Mouse (Mus musculus) layer of hippocampus, adult 9-11 months (tissue): ENCODE measurements around the gene Olfr718-ps1.

Source experiments
- DNase-seq: peaks from one replicate; pipeline ENCODE4 v3.0.0; 2022

Olfr718-ps1 gene

DNA sequence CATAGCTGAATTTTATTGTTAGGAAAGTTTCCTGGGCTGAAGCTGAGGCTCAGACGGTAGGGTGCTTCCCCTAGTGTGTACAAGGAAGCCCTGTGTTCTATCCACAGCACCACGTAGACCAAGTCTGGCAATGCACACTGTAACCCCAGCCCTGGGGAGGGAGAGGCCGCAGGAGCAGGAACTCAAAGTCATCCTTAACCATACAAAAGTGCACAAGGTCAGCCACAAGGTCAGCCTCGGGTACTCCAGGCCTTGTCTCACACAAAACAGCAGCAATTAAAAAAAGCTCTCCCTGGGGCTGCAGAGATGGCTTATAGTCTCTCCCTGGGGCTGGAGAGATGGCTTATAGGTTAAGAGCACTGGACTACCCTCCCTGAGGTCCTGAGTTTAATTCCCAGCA is 20.5 kb downstream of the Olfr718-ps1 start:
- no peak for DNase-seq

DNA sequence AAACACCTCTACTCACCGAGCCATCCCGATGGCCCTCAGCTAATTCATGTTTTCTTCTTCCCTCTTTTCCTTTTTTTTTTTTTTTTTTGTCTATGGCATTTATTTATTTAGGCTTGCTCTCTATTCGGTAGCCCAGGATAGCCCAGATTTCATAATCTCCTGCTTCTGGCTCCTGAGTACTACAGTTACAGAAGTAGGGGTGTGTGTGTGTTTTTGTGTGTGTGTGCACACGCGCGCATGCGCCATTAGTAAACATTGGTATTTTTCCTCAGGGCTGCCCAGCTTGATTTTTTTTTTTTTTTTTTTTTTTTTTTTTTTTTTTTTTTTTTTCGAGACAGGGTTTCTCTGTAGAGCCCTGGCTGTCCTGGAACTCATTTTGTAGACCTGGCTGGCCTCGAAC is 21.3 kb downstream of the Olfr718-ps1 start:
- no peak for DNase-seq

DNA sequence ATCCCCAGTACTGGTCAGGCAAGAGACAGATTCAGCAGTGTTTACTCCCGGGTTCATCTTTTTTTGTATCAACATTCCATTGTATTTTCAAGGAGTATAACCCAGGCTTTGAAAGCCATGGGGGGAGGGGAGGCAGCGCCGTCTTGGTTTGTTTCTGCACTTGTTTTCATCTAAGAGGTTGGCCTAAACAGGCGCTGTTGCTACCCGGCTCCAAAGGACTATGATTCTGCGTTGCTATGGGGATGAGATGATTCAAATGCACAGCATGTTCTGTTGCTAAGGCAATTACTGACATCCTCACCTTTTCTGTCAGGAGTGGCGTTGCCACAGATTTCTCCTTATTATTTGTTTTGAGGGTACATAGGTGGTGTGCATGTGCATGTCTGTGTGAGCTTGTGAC is 21.8 kb downstream of the Olfr718-ps1 start:
- peak; percentile 44 for DNase-seq

- DNase-seq, result no peak
These were observed 22.5 kb downstream of the Olfr718-ps1 start for GRCm38 (mm10) chr5:143124805-143125378.

DNA sequence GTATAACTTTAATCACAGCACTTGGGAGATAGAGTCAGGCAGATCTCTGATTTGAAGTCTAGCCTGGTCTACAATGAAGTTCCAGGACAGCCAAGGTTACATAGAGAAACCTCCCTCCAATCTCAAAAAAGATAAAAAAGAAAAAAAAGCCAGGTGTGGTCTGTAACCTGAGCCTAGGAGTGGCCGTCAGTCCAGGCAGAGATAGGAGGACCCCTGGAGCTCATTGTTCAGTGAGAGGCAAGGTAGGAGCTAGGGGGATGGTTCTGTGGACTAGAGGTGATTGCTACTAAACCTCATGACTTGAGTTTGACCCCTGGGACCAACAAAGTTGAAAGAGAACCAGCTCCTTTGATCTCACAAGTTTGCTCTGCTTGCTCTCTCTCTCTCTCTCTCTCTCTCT is 24.7 kb downstream of the Olfr718-ps1 start:
- no peak for DNase-seq

- DNase-seq, result no peak
These were observed 25.3 kb downstream of the Olfr718-ps1 start for GRCm38 (mm10) chr5:143122125-143122524.

GRCm38 (mm10) chr5:143112281-143113246 is 34.8 kb downstream of the Olfr718-ps1 start, which contains the start of gene Rnf216:
TSS of gene Rnf216 (minus strand) at chr5:143112994.
- DNase-seq, result peak; percentile 95

DNA sequence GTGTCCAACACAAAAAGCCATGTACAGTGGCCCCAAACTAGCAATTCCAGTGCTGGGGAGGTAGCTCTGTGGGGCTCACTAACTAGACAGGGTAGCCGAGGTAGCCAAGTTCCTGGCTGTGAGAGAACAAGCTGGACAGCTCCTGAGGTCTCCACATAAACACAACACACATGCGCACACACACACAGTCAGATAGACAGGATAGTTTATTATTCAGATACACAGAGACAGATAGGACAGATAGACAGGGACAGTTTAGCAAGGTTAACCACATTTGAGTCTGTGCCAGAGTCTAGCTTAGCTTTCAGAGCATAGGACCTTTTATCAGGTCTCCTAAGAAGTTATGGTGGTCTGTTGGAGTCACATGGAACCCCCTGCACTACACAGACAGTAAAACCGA is 40.5 kb downstream of the Olfr718-ps1 start:
- DNase-seq, result no peak

DNA sequence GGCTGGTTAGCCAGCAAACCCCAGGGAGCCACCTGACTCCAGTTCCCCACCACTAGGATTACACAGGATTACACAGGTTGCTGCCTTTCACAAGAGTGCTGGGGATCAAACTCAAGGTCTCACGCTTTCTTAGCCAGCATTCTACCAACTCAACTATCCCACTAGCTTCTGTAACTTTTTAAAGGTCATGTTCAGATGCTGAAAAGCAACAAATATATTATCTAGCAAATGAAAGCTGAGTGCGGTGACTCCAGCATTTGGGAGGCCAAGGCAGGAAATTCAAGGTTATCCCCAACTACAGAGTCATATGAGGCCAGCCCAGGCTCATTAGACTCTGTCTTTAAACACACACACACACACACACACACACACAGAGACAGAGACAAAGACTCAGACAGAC is 44.1 kb downstream of the Olfr718-ps1 start:
- DNase-seq, result no peak

- DNase-seq, result no peak
These were observed 45.8 kb downstream of the Olfr718-ps1 start for GRCm38 (mm10) chr5:143101626-143102025.

DNA sequence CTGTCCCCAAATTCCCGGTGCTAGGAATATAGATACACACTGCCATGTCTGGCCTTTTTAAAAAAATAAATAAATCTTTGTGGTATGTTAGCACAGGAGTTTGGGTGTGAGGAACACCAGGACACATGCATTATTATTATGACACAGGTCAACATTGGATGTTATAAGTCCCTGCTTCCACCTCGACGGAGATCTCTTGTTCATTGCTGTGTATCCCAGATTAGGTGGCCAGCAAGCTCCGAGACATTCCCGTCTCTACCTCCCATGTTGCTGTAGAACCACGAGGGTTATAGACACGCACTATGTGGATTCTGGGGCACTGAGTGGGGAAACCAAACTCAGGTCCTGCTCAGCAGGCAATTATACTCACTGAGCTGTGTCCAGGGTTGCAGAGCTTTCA is 52.1 kb downstream of the Olfr718-ps1 start:
- no peak for DNase-seq

DNA sequence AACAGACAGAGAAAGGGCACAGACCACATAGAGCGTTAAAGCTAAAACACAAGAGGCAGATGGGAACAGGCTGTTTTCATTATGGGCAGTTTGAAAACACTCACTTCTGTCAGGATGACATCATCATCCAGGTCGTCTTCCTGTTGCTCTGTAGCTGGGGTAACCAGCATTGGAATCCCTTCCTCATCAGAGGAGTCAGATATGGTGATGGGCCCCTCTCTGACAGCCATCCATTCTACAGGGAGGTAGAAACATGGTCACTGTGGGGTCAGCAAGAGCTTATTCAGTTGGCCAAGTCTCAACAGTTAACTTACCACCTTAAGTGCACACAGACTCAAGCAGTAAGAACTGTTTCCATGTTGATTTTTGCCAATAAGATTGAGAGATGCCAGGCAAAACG is 54.5 kb downstream of the Olfr718-ps1 start:
- DNase-seq, result no peak

GRCm38 (mm10) chr5:143084898-143085297 is 62.5 kb downstream of the Olfr718-ps1 start:
- DNase-seq, result no peak
